In genomic region chrX:14628267-14628901, GRCm38 (mm10) we compare ENCODE assay signal across 8 mouse cellular contexts.
DNase-seq lines count a peak whose midpoint lies in the region; ATAC-seq and TF ChIP-seq lines count a peak whose summit lies in the region.

No protein-coding gene starts in this region.

- H3K4me2 ChIP-seq in hindbrain, postnatal 0 days (ENCODE audit: low read depth, low read length), result 0 out of 2 replicates have a peak overlapping the region, but pooled peaks have one; percentile 2
- H3K4me2 ChIP-seq in stomach, embryonic 16.5 days (ENCODE audit: low read depth, low read length), result peak overlapping the region; percentile 21

- no peak for TF ChIP-seq CTCF in gastrocnemius, adult 2 months (IDR thresholded peaks at IDR 0.05)
- TF ChIP-seq CTCF in hindbrain, postnatal 0 days (IDR thresholded peaks at IDR 0.05; ENCODE audit: low read depth), result no peak

- H3K27me3 ChIP-seq in hindbrain, postnatal 0 days (ENCODE audit: insufficient read depth, low read length), result no peaks in the 10 kb centered on the region
- H3K27me3 ChIP-seq in stomach, embryonic 16.5 days (ENCODE audit: control insufficient read depth, insufficient read depth, low read length), result no peaks in the 10 kb centered on the region

- no peaks in the 10 kb centered on the region for H3K36me3 ChIP-seq in hindbrain, postnatal 0 days (ENCODE audit: insufficient read depth, low read length)
- H3K36me3 ChIP-seq in stomach, embryonic 16.5 days (ENCODE audit: control insufficient read depth, insufficient read depth, low read length), result no peaks in the 10 kb centered on the region

- peak; percentile 29; the same call in 1 of the 2 replicates for ATAC-seq in hindbrain, postnatal 0 days
- ATAC-seq in stomach, embryonic 16.5 days (ENCODE audit: insufficient read depth, low FRiP score), result peak; percentile 90

- H3K9ac ChIP-seq in hindbrain, postnatal 0 days (replicated peaks; ENCODE audit: low read length), result no peak overlapping the region
- no peak overlapping the region for H3K9ac ChIP-seq in stomach, embryonic 16.5 days (ENCODE audit: low read length)

- peak overlapping the region; percentile 53 for H3K27ac ChIP-seq in gastrocnemius, adult 2 months
- H3K27ac ChIP-seq in hindbrain, postnatal 0 days, result no peak overlapping the region; the same call in 1 of the 2 replicates
- peak overlapping the region; percentile 86 for H3K27ac ChIP-seq in stomach, embryonic 16.5 days (ENCODE audit: low read length)

- intact Hi-C loops in gastrocnemius, adult 2 months (cut with DNase I), result no loop called here

- peak overlapping the region; percentile 15 for H3K4me3 ChIP-seq in gastrocnemius, adult 2 months
- no peak overlapping the region for H3K4me3 ChIP-seq in hindbrain, postnatal 0 days (ENCODE audit: low read length)
- H3K4me3 ChIP-seq in stomach, embryonic 16.5 days (replicated peaks; ENCODE audit: low read length), result no peak overlapping the region

- H3K9me3 ChIP-seq in hindbrain, postnatal 0 days (ENCODE audit: low read length), result no peaks in the 10 kb centered on the region
- no peaks in the 10 kb centered on the region for H3K9me3 ChIP-seq in stomach, embryonic 16.5 days (replicated peaks; ENCODE audit: control insufficient read depth, low read length)

- 42% methylated on average over 10 of the region's 10 CpGs for WGBS in hindbrain, postnatal 0 days
- 19% methylated on average over 10 of the region's 10 CpGs for WGBS in stomach, embryonic 16.5 days

- H3K4me1 ChIP-seq in hindbrain, postnatal 0 days (ENCODE audit: insufficient read depth, low read length), result no peaks in the 10 kb centered on the region
- H3K4me1 ChIP-seq in stomach, embryonic 16.5 days (ENCODE audit: control insufficient read depth, insufficient read depth, low read length), result no peaks in the 10 kb centered on the region

- peak; percentile 17 for DNase-seq in gastrocnemius, adult 2 months
- no peak for DNase-seq in gastrocnemius, postnatal 25 days
- peak; percentile 50 for DNase-seq in ZHBTc4 (ENCODE audit: low read depth, low spot score)
- peak; percentile 7 for DNase-seq in gastrocnemius, postnatal 10 days
- DNase-seq in hindbrain, postnatal 0 days (ENCODE audit: low spot score), result peak; percentile 23
- DNase-seq in lung, postnatal 10 days, result peak; percentile 55
- no peak for DNase-seq in layer of hippocampus, adult 9-10 months (ENCODE audit: low spot score)

Comparison
In these comparisons a context has a peak if more than half of its experiments do, and no peak if none do; other contexts are left out.
1. DNase-seq: peak in gastrocnemius, adult 2 months (single experiment), ZHBTc4 (single experiment), gastrocnemius, postnatal 10 days (single experiment), hindbrain, postnatal 0 days (single experiment) and lung, postnatal 10 days (single experiment); none in gastrocnemius, postnatal 25 days (single experiment) and layer of hippocampus, adult 9-10 months (single experiment).